Mouse (Mus musculus) kidney, adult 2 months (tissue): ENCODE measurements at regions not wholly inside any gene's neighbourhood (a gene's known extent, or its start where the extent isn't known, plus 50 kb on each side); places are given as distances from the start of the nearest gene placed in this dataset.

Experiments
- CTCF ChIP-seq: fragments of 200-500 bp; conservative IDR thresholded peaks from 2 replicates; pipeline ENCODE4 v1.5.1; 2011; ENCODE audit warnings: low read depth, mild to moderate bottlenecking, control low read depth, low read length, moderate library complexity, mixed read lengths; ENCODE audit not compliant: insufficient read depth, insufficient read length
- POLR2A ChIP-seq: fragments of 200-500 bp; IDR thresholded peaks from one replicate; pipeline ENCODE4 v1.6.1; 2011; ENCODE audit warnings: low read depth, low read length, control low read depth

- TF ChIP-seq POLR2A (no peak), CTCF (no peak)
Measured at GRCm38 (mm10) chr4:94326759-94327158, 229.6 kb upstream of the Gm10306 start.
